In the genomic region with DNA sequence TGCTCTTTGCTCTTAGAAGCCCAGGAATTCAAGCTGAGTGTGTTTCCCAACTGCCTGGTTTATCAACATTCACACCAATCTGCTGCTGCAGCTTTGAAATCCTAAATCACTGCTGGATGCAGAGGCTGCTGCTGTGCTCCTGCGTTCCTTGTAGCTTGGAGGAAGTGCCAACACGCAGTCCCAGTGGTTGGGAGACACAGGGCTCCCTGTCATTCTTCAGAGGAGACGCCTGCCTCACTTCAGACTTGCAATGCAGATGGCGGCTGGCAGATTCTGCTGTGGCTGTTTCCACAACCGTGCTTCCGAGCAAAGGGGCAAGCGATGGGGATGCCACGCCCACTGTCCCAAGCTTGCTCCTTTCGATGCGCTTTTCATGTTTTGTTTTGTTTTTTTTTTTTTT, we compare ENCODE assay signal across 9 mouse cellular contexts.
DNase-seq lines count a peak whose midpoint lies in the region; ATAC-seq and TF ChIP-seq lines count a peak whose summit lies in the region.
"Had no signal": no experiment of that assay in that cellular context is flagged by ENCODE, and none has a peak within 500 bp of the region (broad histone marks: within the 10 kb centered on the region; RNA-seq: fewer than 3 reads in every experiment).

No protein-coding gene starts in this region.

- TF ChIP-seq CTCF in heart, adult 2 months (IDR thresholded peaks at IDR 0.05), result no peak
- no peak for TF ChIP-seq CTCF in E14TG2a.4 (conservative IDR thresholded peaks at IDR 0.05; ENCODE audit: low read length)
- no peak for TF ChIP-seq CTCF in left cerebral cortex, adult 2 months (IDR thresholded peaks at IDR 0.05)

- H3K36me3 ChIP-seq in heart, embryonic 15.5 days, result no peaks in the 10 kb centered on the region
- H3K36me3 ChIP-seq in heart, adult 2 months (ENCODE audit: control insufficient read depth, insufficient read depth, low read length), result no peaks in the 10 kb centered on the region
- H3K36me3 ChIP-seq in E14TG2a.4 (ENCODE audit: insufficient read depth, low read length), result no peaks in the 10 kb centered on the region
- peaks cover 4% of the 10 kb centered on the region; the same call in 1 of the 2 replicates for H3K36me3 ChIP-seq in forebrain, embryonic 10.5 days (replicated peaks)
- H3K36me3 ChIP-seq in limb, embryonic 10.5 days, result no peaks in the 10 kb centered on the region
- H3K36me3 ChIP-seq: embryonic facial prominence, embryonic 13.5 days had no signal

- no peaks in the 10 kb centered on the region for H3K27me3 ChIP-seq in heart, embryonic 15.5 days
- no peaks in the 10 kb centered on the region for H3K27me3 ChIP-seq in heart, adult 2 months (ENCODE audit: control insufficient read depth, insufficient read depth, low read length)
- no peaks in the 10 kb centered on the region; the same call in 1 of the 2 replicates for H3K27me3 ChIP-seq in E14TG2a.4 (ENCODE audit: insufficient read depth, low read length)
- no peaks in the 10 kb centered on the region for H3K27me3 ChIP-seq in forebrain, embryonic 10.5 days (ENCODE audit: poor library complexity, severe bottlenecking)
- no peaks in the 10 kb centered on the region for H3K27me3 ChIP-seq in limb, embryonic 10.5 days (ENCODE audit: low read depth, poor library complexity, severe bottlenecking)
- H3K27me3 ChIP-seq: embryonic facial prominence, embryonic 13.5 days had no signal

- H3K4me2 ChIP-seq in heart, embryonic 15.5 days, result peak overlapping the region; percentile 40
- H3K4me2 ChIP-seq: embryonic facial prominence, embryonic 13.5 days had no signal

- TF ChIP-seq EP300 in heart, adult 2 months (IDR thresholded peaks at IDR 0.05; ENCODE audit: insufficient read depth, low read depth, low read length), result no peak

- peaks cover 39% of the 10 kb centered on the region for H3K4me1 ChIP-seq in heart, embryonic 15.5 days (replicated peaks)
- peaks cover 28% of the 10 kb centered on the region for H3K4me1 ChIP-seq in heart, adult 2 months (ENCODE audit: control insufficient read depth, insufficient read depth, low read length)
- peaks cover 54% of the 10 kb centered on the region for H3K4me1 ChIP-seq in E14TG2a.4 (replicated peaks; ENCODE audit: low read depth, low read length)
- peaks cover 50% of the 10 kb centered on the region for H3K4me1 ChIP-seq in forebrain, embryonic 10.5 days
- peaks cover 41% of the 10 kb centered on the region for H3K4me1 ChIP-seq in limb, embryonic 10.5 days

- H3K9me3 ChIP-seq in heart, embryonic 15.5 days (replicated peaks), result no peaks in the 10 kb centered on the region
- H3K9me3 ChIP-seq in E14TG2a.4 (ENCODE audit: low read length), result peaks cover 12% of the 10 kb centered on the region
- H3K9me3 ChIP-seq in forebrain, embryonic 10.5 days, result no peaks in the 10 kb centered on the region
- no peaks in the 10 kb centered on the region for H3K9me3 ChIP-seq in limb, embryonic 10.5 days (replicated peaks)
- H3K9me3 ChIP-seq: embryonic facial prominence, embryonic 13.5 days had no signal

- no peaks in the 10 kb centered on the region for H3K79me2 ChIP-seq in heart, adult 2 months (replicated peaks; ENCODE audit: control insufficient read depth, insufficient read depth, low read length)

- WGBS in heart, embryonic 15.5 days, result 35% methylated on average over 10 of the region's 10 CpGs
- WGBS in heart, adult 2 months, result 53% methylated on average over 10 of the region's 10 CpGs
- 71% methylated on average over 10 of the region's 10 CpGs for WGBS in forebrain, embryonic 10.5 days
- 53% methylated on average over 10 of the region's 10 CpGs for WGBS in limb, embryonic 10.5 days

- no peak for ATAC-seq in heart, embryonic 15.5 days (replicated peaks; ENCODE audit: insufficient number of reproducible peaks, insufficient read depth, low FRiP score, low read depth)

- intact Hi-C loops in heart, adult 2 months (cut with DNase I), result loop anchor here (5.0 kb wide), 2 partner anchors 39 to 129 kb away; no protein-coding TSS in a partner anchor
- intact Hi-C loops in left cerebral cortex, adult 2 months (cut with DNase I), result no loop called here

- no peak for TF ChIP-seq POLR2A in heart, adult 2 months (IDR thresholded peaks at IDR 0.05; ENCODE audit: insufficient read depth, low read depth, low read length)

- H3K4me3 ChIP-seq in heart, embryonic 15.5 days, result no peak overlapping the region
- H3K4me3 ChIP-seq in heart, adult 2 months, result no peak overlapping the region
- H3K4me3 ChIP-seq in E14TG2a.4 (replicated peaks; ENCODE audit: low read length), result peak overlapping the region; percentile 61
- H3K4me3 ChIP-seq in forebrain, embryonic 10.5 days, result no peak overlapping the region
- no peak overlapping the region for H3K4me3 ChIP-seq in limb, embryonic 10.5 days
- no peak overlapping the region for H3K4me3 ChIP-seq in left cerebral cortex, adult 2 months
- H3K4me3 ChIP-seq: embryonic facial prominence, embryonic 13.5 days had no signal

- H3K27ac ChIP-seq in heart, embryonic 15.5 days, result peak overlapping the region; percentile 51
- no peak overlapping the region for H3K27ac ChIP-seq in heart, adult 2 months
- peak overlapping the region; percentile 54 for H3K27ac ChIP-seq in forebrain, embryonic 10.5 days
- H3K27ac ChIP-seq in limb, embryonic 10.5 days, result peak overlapping the region; percentile 54; the same call in 1 of the 2 replicates
- H3K27ac ChIP-seq in left cerebral cortex, adult 2 months, result no peak overlapping the region
- H3K27ac ChIP-seq: embryonic facial prominence, embryonic 13.5 days had no signal

- DNase-seq in heart, adult 2 months, result no peak
- no peak for DNase-seq in forebrain, embryonic 10.5 days (ENCODE audit: extremely low spot score, low spot score)
- no peak for DNase-seq in limb, embryonic 10.5 days (ENCODE audit: low spot score)
- DNase-seq in retina, postnatal 1 day, result no peak
- no peak for DNase-seq in left cerebral cortex, adult 2 months (ENCODE audit: extremely low spot score in 1 of 2, low spot score in 2 of 2)
- DNase-seq in thymus, postnatal 25 days, result no peak

- 0 out of 2 replicates have a peak overlapping the region, but pooled peaks have one; percentile 23 for H3K9ac ChIP-seq in heart, embryonic 15.5 days
- H3K9ac ChIP-seq in heart, adult 2 months (ENCODE audit: low read depth, low read length), result no peak overlapping the region
- H3K9ac ChIP-seq: embryonic facial prominence, embryonic 13.5 days had no signal

Comparison
In these comparisons a context has a peak if more than half of its experiments do, and no peak if none do; other contexts are left out.
1. H3K27ac ChIP-seq: peak in heart, embryonic 15.5 days (single experiment), forebrain, embryonic 10.5 days (single experiment) and limb, embryonic 10.5 days (single experiment); none in heart, adult 2 months (single experiment) and left cerebral cortex, adult 2 months (single experiment).